Mouse (Mus musculus): ENCODE results near the gene Haus2.

- TF ChIP-seq EP300 (IDR thresholded peaks at IDR 0.05; ENCODE audit: insufficient read depth, low read depth, low read length), result no peak
- no peak for TF ChIP-seq CTCF (IDR thresholded peaks at IDR 0.05; ENCODE audit: low read depth, low read length)
Observed at GRCm38 (mm10) chr2:120667446-120667845, 58.3 kb downstream of the Haus2 start.

All from ES-Bruce4 (cell line).